Mouse (Mus musculus) heart, postnatal 4 days (tissue): ENCODE measurements around the gene Smtnl1. TPM values are rescaled to one million over a fixed set of nuclear protein-coding genes. Genes with fewer than 3 reads are reported as not detected.
"Not testable (repeated sequence)": the region's sequence is repeated elsewhere in the genome, so short reads cannot be mapped to it uniquely, and the experiment has no call there.

Experiments used
- DNase-seq: peaks from one replicate; pipeline ENCODE4 v3.0.0; 2021
- total RNA-seq, 2 experiments: library from RNA; stranded (reverse); gene quantifications; 2 replicates each; pipeline ENCODE4 v1.2.3; 2021

Gene Smtnl1
- total RNA-seq, 2 experiments from 2014 or later: 0.14 TPM

GRCm38 (mm10) chr2:84838593-84838949 lies 16.1 kb upstream of the Smtnl1 start, which contains the start of gene Slc43a1:
Slc43a1 (plus strand) TSS chr2:84838850.
- no peak for DNase-seq

- no peak for DNase-seq
These were observed 15.6 kb upstream of the Smtnl1 start for GRCm38 (mm10) chr2:84837817-84838592.

- no peak for DNase-seq
These were observed 14.7 kb upstream of the Smtnl1 start for GRCm38 (mm10) chr2:84837107-84837506.

- DNase-seq: peak; percentile 91
These were observed 9.4 kb upstream of the Smtnl1 start for GRCm38 (mm10) chr2:84831666-84832391.

- peak; percentile 51 for DNase-seq
These were observed 5.0 kb upstream of the Smtnl1 start for GRCm38 (mm10) chr2:84827283-84827920.

GRCm38 (mm10) chr2:84826488-84827282 lies 4.2 kb upstream of the Smtnl1 start, which contains the start of gene Timm10:
Timm10 (plus strand) TSS chr2:84826997.
- DNase-seq: peak; percentile 86

- DNase-seq: no peak
These were observed 785 bp upstream of the Smtnl1 start for GRCm38 (mm10) chr2:84823237-84823636.

- peak; percentile 39 for DNase-seq
These were observed 2.6 kb downstream of the Smtnl1 start for GRCm38 (mm10) chr2:84819861-84820260.

GRCm38 (mm10) chr2:84812676-84813075 lies 9.8 kb downstream of the Smtnl1 start:
- no peak for DNase-seq

- DNase-seq: no peak
These were observed 10.6 kb downstream of the Smtnl1 start for GRCm38 (mm10) chr2:84811880-84812279.

GRCm38 (mm10) chr2:84810886-84811577 lies 11.4 kb downstream of the Smtnl1 start:
- peak; percentile 94 for DNase-seq

GRCm38 (mm10) chr2:84810526-84810885 lies 11.9 kb downstream of the Smtnl1 start:
- DNase-seq: no peak

- DNase-seq: no peak
These were observed 13.1 kb downstream of the Smtnl1 start for GRCm38 (mm10) chr2:84809330-84809729.

- no peak for DNase-seq
These were observed 15.9 kb downstream of the Smtnl1 start for GRCm38 (mm10) chr2:84806546-84806945.

GRCm38 (mm10) chr2:84803963-84804362 lies 18.5 kb downstream of the Smtnl1 start:
- DNase-seq: no peak

- not testable (repeated sequence) for DNase-seq
These were observed 21.2 kb downstream of the Smtnl1 start for GRCm38 (mm10) chr2:84801223-84801622.

- no peak for DNase-seq
These were observed 22.1 kb downstream of the Smtnl1 start for GRCm38 (mm10) chr2:84800304-84800703.

GRCm38 (mm10) chr2:84799041-84799561 lies 23.4 kb downstream of the Smtnl1 start:
- peak; percentile 75 for DNase-seq

- DNase-seq: peak; percentile 71
These were observed 23.9 kb downstream of the Smtnl1 start, which contains the start of gene Ube2l6 for GRCm38 (mm10) chr2:84798493-84798921. Ube2l6 (plus strand) TSS chr2:84798828.

- peak; percentile 88 for DNase-seq
These were observed 24.5 kb downstream of the Smtnl1 start for GRCm38 (mm10) chr2:84797833-84798492.

GRCm38 (mm10) chr2:84793871-84794270 lies 28.6 kb downstream of the Smtnl1 start:
- DNase-seq: no peak
